In the genomic region with DNA sequence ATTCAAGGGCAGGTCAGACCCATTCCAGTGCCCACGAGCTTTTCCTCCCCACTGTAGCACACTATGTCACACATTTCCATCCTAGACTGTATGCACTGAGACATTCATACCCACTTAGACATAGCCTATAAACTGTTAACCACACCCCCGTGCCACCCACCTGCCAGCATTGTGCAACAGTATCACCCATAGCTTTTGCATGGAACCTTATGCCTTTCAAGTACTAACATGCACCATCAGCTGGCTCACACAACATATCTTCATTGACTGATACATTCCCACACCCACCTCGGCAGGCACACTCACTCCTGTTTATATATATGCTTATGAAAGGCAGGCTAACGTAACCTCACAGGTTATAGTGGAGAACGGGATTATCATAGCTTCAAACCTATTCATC, we compare ENCODE assay signal across 11 mouse cellular contexts. TPM values are rescaled to one million over a fixed set of nuclear protein-coding genes. Genes with fewer than 3 reads are reported as not detected.
A peak's percentile ranks its signal among the peaks of the same experiment; 100 is the strongest.
DNase-seq lines count a peak whose midpoint lies in the region; ATAC-seq lines count a peak whose summit lies in the region.
"Had no signal": no experiment of that assay in that cellular context is flagged by ENCODE, and none has a peak within 500 bp of the region (broad histone marks: within the 10 kb centered on the region; RNA-seq: fewer than 3 reads in every experiment).

No protein-coding gene starts in this region.

- no peaks in the 10 kb centered on the region for H3K9me3 ChIP-seq in hindbrain, embryonic 12.5 days (replicated peaks)
- H3K9me3 ChIP-seq in hindbrain, embryonic 11.5 days (ENCODE audit: control insufficient read depth, low read length): no peaks in the 10 kb centered on the region
- no peaks in the 10 kb centered on the region for H3K9me3 ChIP-seq in neural tube, embryonic 12.5 days
- no peaks in the 10 kb centered on the region for H3K9me3 ChIP-seq in liver, embryonic 16.5 days (replicated peaks; ENCODE audit: control insufficient read depth, low read length)
- H3K9me3 ChIP-seq: G1E had no signal

- peaks cover 18% of the 10 kb centered on the region for H3K27me3 ChIP-seq in hindbrain, embryonic 12.5 days
- H3K27me3 ChIP-seq in hindbrain, embryonic 11.5 days (ENCODE audit: control insufficient read depth, insufficient read depth, low read length): peaks cover 8% of the 10 kb centered on the region
- H3K27me3 ChIP-seq in neural tube, embryonic 12.5 days (replicated peaks): no peaks in the 10 kb centered on the region
- H3K27me3 ChIP-seq in liver, embryonic 16.5 days (ENCODE audit: control insufficient read depth, insufficient read depth, low read depth, low read length): no peaks in the 10 kb centered on the region

- DNase-seq in hindbrain, embryonic 11.5 days (ENCODE audit: low spot score): no peak
- no peak for DNase-seq in neural tube, embryonic 10.5 days (ENCODE audit: extremely low spot score, low spot score)
- DNase-seq in gonadal fat pad, adult 2 months (ENCODE audit: low read depth): peak; percentile 83
- DNase-seq in right cerebral cortex, postnatal 14 days: no peak
- DNase-seq: adrenal gland, adult 8-10 months; cerebellum, adult 11 months had no signal

- no peak overlapping the region for H3K27ac ChIP-seq in hindbrain, embryonic 12.5 days
- no peak overlapping the region for H3K27ac ChIP-seq in hindbrain, embryonic 11.5 days (ENCODE audit: low read depth, low read length)
- no peak overlapping the region for H3K27ac ChIP-seq in neural tube, embryonic 12.5 days
- H3K27ac ChIP-seq in liver, embryonic 16.5 days (ENCODE audit: low read length): peak overlapping the region; percentile 97; the same call in 1 of the 2 replicates
- H3K27ac ChIP-seq: macrophage had no signal

- 72% methylated on average over 5 of the region's 5 CpGs for WGBS in hindbrain, embryonic 12.5 days
- WGBS in hindbrain, embryonic 11.5 days: 85% methylated on average over 5 of the region's 5 CpGs
- 82% methylated on average over 5 of the region's 5 CpGs for WGBS in neural tube, embryonic 12.5 days
- 49% methylated on average over 5 of the region's 5 CpGs for WGBS in liver, embryonic 16.5 days (ENCODE audit: insufficient replicate concordance)

- 0 out of 2 replicates have a peak overlapping the region, but pooled peaks have one; percentile 89 for H3K4me2 ChIP-seq in hindbrain, embryonic 12.5 days (replicated peaks)
- no peak overlapping the region for H3K4me2 ChIP-seq in hindbrain, embryonic 11.5 days (replicated peaks; ENCODE audit: low read depth, low read length)
- H3K4me2 ChIP-seq in neural tube, embryonic 12.5 days (replicated peaks): peak overlapping the region; percentile 94
- peak overlapping the region; percentile 64 for H3K4me2 ChIP-seq in liver, embryonic 16.5 days (ENCODE audit: low read depth, low read length)

- H3K4me3 ChIP-seq in hindbrain, embryonic 12.5 days: no peak overlapping the region
- no peak overlapping the region for H3K4me3 ChIP-seq in hindbrain, embryonic 11.5 days (ENCODE audit: low read depth, low read length)
- no peak overlapping the region for H3K4me3 ChIP-seq in neural tube, embryonic 12.5 days
- H3K4me3 ChIP-seq in liver, embryonic 16.5 days (ENCODE audit: low read depth, low read length): no peak overlapping the region; the same call in 1 of the 2 replicates

- H3K36me3 ChIP-seq in hindbrain, embryonic 12.5 days: no peaks in the 10 kb centered on the region
- H3K36me3 ChIP-seq in hindbrain, embryonic 11.5 days (ENCODE audit: control insufficient read depth, insufficient read depth, low read length): no peaks in the 10 kb centered on the region
- no peaks in the 10 kb centered on the region for H3K36me3 ChIP-seq in neural tube, embryonic 12.5 days
- H3K36me3 ChIP-seq in liver, embryonic 16.5 days (ENCODE audit: control insufficient read depth, insufficient read depth): no peaks in the 10 kb centered on the region

- no peak for ATAC-seq in hindbrain, embryonic 12.5 days (ENCODE audit: low FRiP score)
- no peak for ATAC-seq in hindbrain, embryonic 11.5 days (ENCODE audit: low FRiP score)
- ATAC-seq in neural tube, embryonic 12.5 days (ENCODE audit: low FRiP score, low read depth): no peak
- ATAC-seq in liver, embryonic 16.5 days (ENCODE audit: low read depth): no peak

- peaks cover 37% of the 10 kb centered on the region for H3K4me1 ChIP-seq in hindbrain, embryonic 12.5 days
- peaks cover 20% of the 10 kb centered on the region; the same call in 1 of the 2 replicates for H3K4me1 ChIP-seq in hindbrain, embryonic 11.5 days (replicated peaks; ENCODE audit: control insufficient read depth, insufficient read depth, low read length)
- peaks cover 39% of the 10 kb centered on the region for H3K4me1 ChIP-seq in neural tube, embryonic 12.5 days
- H3K4me1 ChIP-seq in liver, embryonic 16.5 days (ENCODE audit: control insufficient read depth, low read depth, low read length): peaks cover 39% of the 10 kb centered on the region

- H3K9ac ChIP-seq in hindbrain, embryonic 12.5 days: no peak overlapping the region
- no peak overlapping the region for H3K9ac ChIP-seq in hindbrain, embryonic 11.5 days (ENCODE audit: low read depth, low read length)
- no peak overlapping the region for H3K9ac ChIP-seq in neural tube, embryonic 12.5 days
- H3K9ac ChIP-seq in liver, embryonic 16.5 days (ENCODE audit: low read depth, low read length): no peak overlapping the region; the same call in 1 of the 2 replicates

RNA-seq across cellular contexts. Expression of gene Atp2b4, which starts 0.9 kb away (rescaled TPM):
- polyA plus RNA-seq in hindbrain, embryonic 12.5 days (2016; fragmentation: Nextera tagmentation; extraction: Ambion mirVana): 12.2 and 16.3 TPM in 2 replicates
- polyA plus RNA-seq in hindbrain, embryonic 11.5 days (2014; fragmentation: Nextera tagmentation; extraction: Ambion mirVana): 8.7 and 15.3 TPM in 2 replicates
- 8.6 and 10.2 TPM in 2 replicates for polyA plus RNA-seq in neural tube, embryonic 12.5 days (2016; fragmentation: Nextera tagmentation; extraction: Ambion mirVana)
- polyA plus RNA-seq in gonadal fat pad, adult 2 months (2012; rRNA removed): 63.6 and 107 TPM in 2 replicates
- polyA plus RNA-seq in liver, embryonic 16.5 days (2015; fragmentation: Nextera tagmentation; extraction: Ambion mirVana): 32.0 and 34.8 TPM in 2 replicates
